ENCODE assay signal across 9 mouse cellular contexts in genomic region chr16:17488478-17489468, GRCm38 (mm10). TPM values are rescaled to one million over a fixed set of nuclear protein-coding genes. Genes with fewer than 3 reads are reported as not detected.
DNase-seq lines count a peak whose midpoint lies in the region; ATAC-seq and TF ChIP-seq lines count a peak whose summit lies in the region.
"Had no signal": no experiment of that assay in that cellular context is flagged by ENCODE, and none has a peak within 500 bp of the region (broad histone marks: within the 10 kb centered on the region; RNA-seq: fewer than 3 reads in every experiment).

No protein-coding gene starts in this region.

- H3K9me3 ChIP-seq in E14TG2a.4 (ENCODE audit: low read length): no peaks in the 10 kb centered on the region
- H3K9me3 ChIP-seq in embryonic facial prominence, embryonic 11.5 days (replicated peaks; ENCODE audit: control insufficient read depth, low read length): no peaks in the 10 kb centered on the region
- H3K9me3 ChIP-seq in intestine, postnatal 0 days (ENCODE audit: control insufficient read depth): no peaks in the 10 kb centered on the region
- H3K9me3 ChIP-seq in midbrain, embryonic 12.5 days: no peaks in the 10 kb centered on the region
- H3K9me3 ChIP-seq: G1E had no signal

- WGBS in embryonic facial prominence, embryonic 11.5 days: 46% methylated on average over 14 of the region's 14 CpGs
- 44% methylated on average over 14 of the region's 14 CpGs for WGBS in intestine, postnatal 0 days
- 46% methylated on average over 14 of the region's 14 CpGs for WGBS in midbrain, embryonic 12.5 days

- H3K36me3 ChIP-seq in E14TG2a.4 (ENCODE audit: insufficient read depth, low read length): peaks cover 42% of the 10 kb centered on the region
- H3K36me3 ChIP-seq in embryonic facial prominence, embryonic 11.5 days (replicated peaks; ENCODE audit: control insufficient read depth, insufficient read depth, low read depth, low read length): no peaks in the 10 kb centered on the region; the same call in none of the 2 replicates
- H3K36me3 ChIP-seq in intestine, postnatal 0 days (ENCODE audit: control insufficient read depth, insufficient read depth): peaks cover 29% of the 10 kb centered on the region
- H3K36me3 ChIP-seq in midbrain, embryonic 12.5 days: peaks cover 38% of the 10 kb centered on the region

- no peak overlapping the region for H3K9ac ChIP-seq in embryonic facial prominence, embryonic 11.5 days (replicated peaks; ENCODE audit: low read length)
- H3K9ac ChIP-seq in intestine, postnatal 0 days (ENCODE audit: low read depth, low read length): no peak overlapping the region; the same call in 1 of the 2 replicates
- peak overlapping the region; percentile 55 for H3K9ac ChIP-seq in midbrain, embryonic 12.5 days (replicated peaks)

- peak; percentile 62 for DNase-seq in cerebellum, adult 9-10 months
- peak; percentile 43 for DNase-seq in embryonic facial prominence, embryonic 11.5 days (ENCODE audit: low spot score)
- DNase-seq in left cerebral cortex, adult 9 months (ENCODE audit: low spot score in 2 of 2): no peak
- no peak for DNase-seq in ovary, postnatal 14 days (ENCODE audit: low spot score)

- H3K4me2 ChIP-seq in embryonic facial prominence, embryonic 11.5 days (ENCODE audit: low read depth, low read length): peak overlapping the region; percentile 83
- peak overlapping the region; percentile 95 for H3K4me2 ChIP-seq in intestine, postnatal 0 days (replicated peaks; ENCODE audit: low read depth)
- peak overlapping the region; percentile 84 for H3K4me2 ChIP-seq in midbrain, embryonic 12.5 days (replicated peaks)

- H3K4me3 ChIP-seq in E14TG2a.4 (replicated peaks; ENCODE audit: low read length): peak overlapping the region; percentile 84
- peak overlapping the region; percentile 40 for H3K4me3 ChIP-seq in embryonic facial prominence, embryonic 11.5 days (ENCODE audit: low read depth, low read length)
- peak overlapping the region; percentile 50 for H3K4me3 ChIP-seq in intestine, postnatal 0 days (ENCODE audit: low read depth, low read length)
- H3K4me3 ChIP-seq in midbrain, embryonic 12.5 days: peak overlapping the region; percentile 44

- peaks cover 34% of the 10 kb centered on the region for H3K27me3 ChIP-seq in E14TG2a.4 (ENCODE audit: insufficient read depth, low read length)
- peaks cover 3% of the 10 kb centered on the region for H3K27me3 ChIP-seq in embryonic facial prominence, embryonic 11.5 days (ENCODE audit: control insufficient read depth, insufficient read depth, low read length)
- H3K27me3 ChIP-seq in intestine, postnatal 0 days (replicated peaks; ENCODE audit: control insufficient read depth, insufficient read depth, low read length): 0 out of 2 replicates have a peak, but pooled peaks cover 5% of the 10 kb centered on the region
- H3K27me3 ChIP-seq in midbrain, embryonic 12.5 days: peaks cover 38% of the 10 kb centered on the region

- H3K4me1 ChIP-seq in E14TG2a.4 (replicated peaks; ENCODE audit: low read depth, low read length): peaks cover 38% of the 10 kb centered on the region
- H3K4me1 ChIP-seq in embryonic facial prominence, embryonic 11.5 days (ENCODE audit: control insufficient read depth, insufficient read depth, low read length): peaks cover 3% of the 10 kb centered on the region; the same call in 1 of the 2 replicates
- peaks cover 4% of the 10 kb centered on the region; the same call in 1 of the 2 replicates for H3K4me1 ChIP-seq in intestine, postnatal 0 days (replicated peaks; ENCODE audit: control insufficient read depth, insufficient read depth, low read length)
- H3K4me1 ChIP-seq in midbrain, embryonic 12.5 days: peaks cover 11% of the 10 kb centered on the region

- no peak overlapping the region for H3K27ac ChIP-seq in embryonic facial prominence, embryonic 11.5 days (replicated peaks; ENCODE audit: low read depth, low read length)
- no peak overlapping the region for H3K27ac ChIP-seq in intestine, postnatal 0 days (ENCODE audit: low read depth, low read length)
- no peak overlapping the region for H3K27ac ChIP-seq in midbrain, embryonic 12.5 days (replicated peaks)

- no peak for ATAC-seq in cerebellum, adult (ENCODE audit: insufficient number of reproducible peaks, low FRiP score, low TSS enrichment)
- ATAC-seq in embryonic facial prominence, embryonic 11.5 days (replicated peaks; ENCODE audit: insufficient number of reproducible peaks, low FRiP score, low TSS enrichment, low read depth): peak; percentile 1; the same call in 1 of the 2 replicates
- no peak for ATAC-seq in intestine, postnatal 0 days
- peak; percentile 13; the same call in 1 of the 2 replicates for ATAC-seq in midbrain, embryonic 12.5 days (ENCODE audit: low FRiP score, low read depth)

- TF ChIP-seq CTCF in E14TG2a.4 (conservative IDR thresholded peaks at IDR 0.05; ENCODE audit: low read length): peak; percentile 29
- TF ChIP-seq CTCF in intestine, postnatal 0 days (IDR thresholded peaks at IDR 0.05; ENCODE audit: low read depth): peak; percentile 61

RNA-seq across cellular contexts. Expression of gene Aifm3, which starts 0.6 kb away (rescaled TPM):
- 0.77 and 1.2 TPM in 2 replicates for polyA plus RNA-seq in embryonic facial prominence, embryonic 11.5 days (2014; fragmentation: Nextera tagmentation; extraction: Ambion mirVana)
- polyA plus RNA-seq in intestine, postnatal 0 days (2015; fragmentation: Nextera tagmentation; extraction: Ambion mirVana): 7.2 and 8.6 TPM in 2 replicates
- polyA plus RNA-seq in midbrain, embryonic 12.5 days (2016; fragmentation: Nextera tagmentation; extraction: Ambion mirVana): 4.0 and 7.8 TPM in 2 replicates
- polyA plus RNA-seq: G1E had no signal

RNA-seq across cellular contexts. Expression of gene Lztr1, which starts 19.7 kb away (rescaled TPM):
- 68.5 and 77.7 TPM in 2 replicates for polyA plus RNA-seq in embryonic facial prominence, embryonic 11.5 days (2014; fragmentation: Nextera tagmentation; extraction: Ambion mirVana)
- polyA plus RNA-seq in intestine, postnatal 0 days (2015; fragmentation: Nextera tagmentation; extraction: Ambion mirVana): 129 and 137 TPM in 2 replicates
- 107 and 118 TPM in 2 replicates for polyA plus RNA-seq in midbrain, embryonic 12.5 days (2016; fragmentation: Nextera tagmentation; extraction: Ambion mirVana)

RNA-seq across cellular contexts. Expression of gene Crkl, which starts 37.0 kb away (rescaled TPM):
- 85.1 and 90.1 TPM in 2 replicates for polyA plus RNA-seq in embryonic facial prominence, embryonic 11.5 days (2014; fragmentation: Nextera tagmentation; extraction: Ambion mirVana)
- 29.9 and 36.9 TPM in 2 replicates for polyA plus RNA-seq in intestine, postnatal 0 days (2015; fragmentation: Nextera tagmentation; extraction: Ambion mirVana)
- 98.2 and 100 TPM in 2 replicates for polyA plus RNA-seq in midbrain, embryonic 12.5 days (2016; fragmentation: Nextera tagmentation; extraction: Ambion mirVana)

RNA-seq across cellular contexts. Expression of gene Thap7, which starts 42.2 kb away (rescaled TPM):
- polyA plus RNA-seq in embryonic facial prominence, embryonic 11.5 days (2014; fragmentation: Nextera tagmentation; extraction: Ambion mirVana): 47.6 and 50.0 TPM in 2 replicates
- polyA plus RNA-seq in intestine, postnatal 0 days (2015; fragmentation: Nextera tagmentation; extraction: Ambion mirVana): 65.1 and 67.4 TPM in 2 replicates
- 53.1 and 61.2 TPM in 2 replicates for polyA plus RNA-seq in midbrain, embryonic 12.5 days (2016; fragmentation: Nextera tagmentation; extraction: Ambion mirVana)

Comparison
In these comparisons a context has a peak if more than half of its experiments do, and no peak if none do; other contexts are left out.
1. DNase-seq: peak in cerebellum, adult 9-10 months (single experiment) and embryonic facial prominence, embryonic 11.5 days (single experiment); none in left cerebral cortex, adult 9 months (0 of 2) and ovary, postnatal 14 days (single experiment).
2. ATAC-seq: peak in embryonic facial prominence, embryonic 11.5 days (single experiment) and midbrain, embryonic 12.5 days (single experiment); none in cerebellum, adult (single experiment) and intestine, postnatal 0 days (single experiment).
3. Peak in every context shown above with its lines, with median percentiles within 50 percentile points of each other: H3K4me3 ChIP-seq and H3K4me2 ChIP-seq.